Mouse (Mus musculus) cerebellum, adult 2 months (tissue): ENCODE measurements around the gene Ushbp1.

Source experiments
- CTCF ChIP-seq: fragments of 200-500 bp; IDR thresholded peaks from 2 replicates; pipeline ENCODE4 v1.5.1; 2011; ENCODE audit warnings: low read depth, mild to moderate bottlenecking, control low read depth, low read length, moderate library complexity, borderline replicate concordance; ENCODE audit not compliant: insufficient read depth
- POLR2A ChIP-seq: fragments of 200-500 bp; IDR thresholded peaks from 2 replicates; pipeline ENCODE4 v1.6.1; 2011; ENCODE audit warnings: low read length, control low read depth, borderline replicate concordance; ENCODE audit not compliant: insufficient read depth

DNA sequence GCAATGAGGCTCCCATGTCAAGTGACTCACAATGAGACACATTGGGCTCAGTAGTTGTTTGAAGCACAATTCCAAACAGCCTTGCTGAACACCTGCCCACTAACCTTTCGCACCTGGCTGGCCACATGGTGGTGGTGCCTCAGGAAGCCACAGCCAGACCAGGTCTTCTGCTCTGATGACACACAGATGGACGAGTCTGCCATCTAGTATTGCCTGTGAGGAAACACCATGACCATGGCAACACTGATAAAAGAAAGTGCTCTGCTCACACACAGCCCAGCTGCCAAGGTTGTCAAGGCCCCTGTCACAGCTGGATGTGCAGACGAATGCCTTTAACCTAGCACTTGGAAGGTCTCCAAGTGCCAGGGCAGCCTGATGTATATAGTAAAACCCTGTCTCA, 44.5 kb downstream of the Ushbp1 start:
- TF ChIP-seq CTCF (no peak), POLR2A (no peak)
